Mouse (Mus musculus) layer of hippocampus, postnatal 25 days (tissue): ENCODE results near the gene Tgds. TPM values are rescaled to one million over a fixed set of nuclear protein-coding genes. Genes with fewer than 3 reads are reported as not detected.
"Not testable (repeated sequence)": the region's sequence is repeated elsewhere in the genome, so short reads cannot be mapped to it uniquely, and the experiment has no call there.

Source experiments
- DNase-seq, 2 experiments: peaks; one replicate each; pipeline ENCODE4 v3.0.0; 2022; ENCODE audit warnings: mixed read lengths in 2 of 2, low spot score in 1 of 2; ENCODE audit errors: extremely low spot score in 1 of 2
- total RNA-seq, 2 experiments: library from RNA; stranded (reverse); gene quantifications; 2 replicates each; pipeline ENCODE4 v1.2.3; 2021

Tgds gene
- total RNA-seq, 2 experiments from 2014 or later = 8.3 to 8.4 TPM

DNA sequence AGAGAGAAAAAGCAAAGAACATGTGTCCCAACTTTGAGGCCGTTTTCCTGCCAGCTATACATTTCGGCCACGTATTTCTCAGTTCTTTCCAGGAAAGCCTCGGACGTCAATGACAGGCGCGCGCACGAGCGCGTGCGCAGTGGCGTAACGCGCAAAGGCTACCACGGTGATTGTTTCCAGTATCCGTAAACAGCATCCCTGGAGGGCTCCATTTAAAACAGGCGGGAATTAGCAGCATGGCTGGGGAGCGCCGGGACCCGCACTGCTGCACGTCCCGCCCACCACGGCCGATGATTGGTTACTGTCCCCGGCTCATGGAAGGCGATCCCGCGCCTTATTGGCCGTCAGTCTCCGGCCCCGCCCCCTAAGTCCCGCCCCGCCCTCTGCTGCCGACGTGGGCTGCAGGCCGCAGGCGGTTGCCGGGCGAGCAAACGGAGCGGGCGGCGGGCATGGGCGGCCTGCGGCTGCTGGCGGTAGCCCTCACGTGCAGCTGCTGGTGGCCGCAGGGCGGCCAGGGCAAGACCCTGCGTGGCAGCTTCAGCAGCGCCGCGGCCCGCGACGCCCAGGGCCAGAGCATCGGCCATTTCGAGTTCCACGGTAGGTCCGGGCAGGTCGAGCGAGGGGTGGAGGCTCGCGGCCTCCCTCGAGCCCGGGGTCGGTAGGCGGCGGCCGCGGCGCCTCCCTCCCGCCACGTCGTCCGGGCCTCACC lies 4.3 kb upstream of the Tgds start, which contains the start of gene Gpr180:
Gene Gpr180 (plus strand): TSS at position 415 of the 709 bp plus-strand sequence.
- peak; percentile 83 to 98 for DNase-seq

DNA sequence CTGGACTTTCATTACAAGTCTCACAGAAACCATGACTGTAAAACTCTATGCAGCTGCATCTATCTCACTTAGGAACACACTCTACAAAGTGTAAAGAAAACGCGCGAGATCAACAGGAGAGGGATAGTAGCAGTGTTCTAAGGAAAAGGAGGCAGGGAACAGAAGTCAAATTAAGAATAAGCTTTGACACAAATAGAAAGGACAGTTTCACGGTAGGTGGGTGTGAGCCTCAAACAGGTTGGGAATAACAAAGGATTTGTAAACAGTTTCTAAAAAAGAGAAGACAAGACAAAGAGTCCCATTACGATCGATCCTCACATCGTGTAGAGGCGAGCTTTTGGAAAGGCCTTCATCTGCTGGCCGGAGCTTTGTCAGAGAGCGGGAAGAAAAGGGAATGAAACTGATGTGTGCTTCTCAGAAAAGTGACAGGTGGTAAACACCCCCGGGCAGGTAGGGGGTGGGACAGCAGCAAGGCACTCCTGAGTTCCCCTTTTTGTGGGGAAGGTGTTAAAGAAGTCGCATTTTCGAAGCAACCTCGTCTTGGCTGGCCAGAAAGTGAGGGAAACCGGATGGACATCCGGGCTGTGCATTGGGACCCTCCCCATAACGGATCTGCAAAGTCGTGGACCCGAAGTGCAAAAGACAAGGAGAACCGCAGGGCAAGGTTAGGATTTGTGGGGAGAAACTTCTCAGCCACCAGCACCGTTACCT lies 469 bp downstream of the Tgds start:
- no peak for DNase-seq

DNA sequence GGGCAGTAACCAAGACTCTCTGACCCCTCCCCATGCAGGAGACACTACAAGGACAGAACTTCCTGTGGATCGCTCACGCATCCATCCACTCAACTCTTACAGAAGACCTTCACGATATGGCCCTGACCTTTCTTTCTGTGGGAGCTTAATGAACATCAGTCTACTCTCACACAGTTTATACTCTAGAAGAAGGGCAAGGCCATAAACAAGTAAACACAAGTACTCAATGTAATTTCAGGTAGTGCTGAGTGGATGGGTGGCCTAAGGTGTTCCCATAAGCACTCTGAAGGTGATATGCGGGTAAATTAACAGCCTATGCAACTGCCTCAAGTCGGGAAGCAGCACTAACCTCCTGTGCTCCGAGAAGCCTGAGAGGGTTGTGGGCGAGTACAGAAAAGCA lies 1.1 kb downstream of the Tgds start:
- DNase-seq = no peak

DNA sequence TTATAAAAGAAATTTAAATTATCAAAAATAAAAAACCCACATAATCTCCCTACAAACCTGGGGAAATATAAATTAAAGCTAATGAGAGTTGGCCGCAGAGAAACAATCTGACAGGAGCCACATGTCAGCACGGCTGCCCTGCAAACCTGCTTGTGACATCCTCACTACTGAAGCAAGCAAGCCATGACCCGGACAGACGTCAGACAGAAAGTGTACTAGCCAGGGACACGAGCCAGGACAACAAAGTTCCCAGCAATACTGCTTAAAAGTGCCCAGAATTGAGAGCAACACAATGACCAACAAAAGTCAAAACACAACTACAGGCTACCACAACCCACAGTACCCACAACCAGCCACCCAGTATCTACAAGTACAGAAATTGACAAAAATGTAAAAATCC lies 6.3 kb downstream of the Tgds start:
- DNase-seq = no peak

DNA sequence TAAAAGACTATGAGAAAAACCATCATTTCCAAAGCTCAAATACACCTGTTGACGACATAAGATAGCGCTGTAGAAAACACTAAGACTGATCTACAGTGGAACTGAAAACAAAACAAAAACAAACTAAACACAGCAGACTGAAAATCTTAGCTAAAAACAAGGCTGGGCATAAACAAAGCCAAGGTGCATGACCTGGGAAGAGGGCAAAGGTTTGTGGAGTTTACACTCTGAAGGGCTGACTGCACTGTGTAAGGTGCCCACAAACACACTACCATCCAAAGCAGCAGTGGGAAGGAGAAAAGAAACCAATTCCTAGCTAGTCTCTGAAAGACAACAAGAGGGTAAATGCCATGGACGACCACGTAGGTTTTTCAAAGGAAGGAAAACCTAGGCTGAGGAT lies 7.8 kb downstream of the Tgds start:
- no peak for DNase-seq

DNA sequence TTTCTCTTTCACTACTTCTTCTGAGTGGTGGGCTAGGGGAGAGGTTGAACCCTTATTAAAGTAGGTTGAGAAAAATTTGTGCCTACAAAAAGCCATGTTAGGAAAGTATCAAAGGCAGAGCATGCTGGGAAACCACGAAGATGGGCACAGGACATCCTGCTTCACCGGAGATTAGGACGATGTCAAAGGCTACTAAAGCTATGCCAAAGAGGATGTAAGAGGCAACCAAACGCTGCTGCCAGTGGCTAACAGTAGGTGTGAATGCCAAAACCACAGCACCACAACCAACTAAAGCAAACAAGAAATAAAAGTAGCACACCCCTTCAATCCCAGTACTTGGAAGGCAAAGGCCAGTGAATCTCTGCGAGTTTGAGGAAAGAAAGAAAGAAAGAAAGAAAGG lies 8.4 kb downstream of the Tgds start:
- no peak for DNase-seq

DNA sequence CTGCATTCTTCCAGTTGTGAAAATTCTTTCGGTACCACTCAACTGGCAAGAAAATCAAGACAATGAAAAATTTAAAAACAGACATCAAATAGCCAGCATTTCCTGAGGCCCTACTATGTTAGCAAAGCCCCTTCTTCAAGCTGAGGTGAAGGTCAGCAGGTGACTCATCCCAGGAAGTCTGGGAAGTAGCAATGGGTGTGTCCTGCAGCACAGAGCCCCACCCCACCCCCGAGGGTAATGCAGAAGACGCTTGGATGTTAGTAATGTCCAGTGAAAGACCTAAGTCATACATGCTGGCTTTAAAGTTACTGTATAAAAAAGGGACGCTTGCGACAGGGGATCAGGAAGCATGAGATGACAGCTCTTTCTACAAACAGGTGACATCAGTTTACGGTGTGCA lies 19.4 kb downstream of the Tgds start:
- no peak for DNase-seq

DNA sequence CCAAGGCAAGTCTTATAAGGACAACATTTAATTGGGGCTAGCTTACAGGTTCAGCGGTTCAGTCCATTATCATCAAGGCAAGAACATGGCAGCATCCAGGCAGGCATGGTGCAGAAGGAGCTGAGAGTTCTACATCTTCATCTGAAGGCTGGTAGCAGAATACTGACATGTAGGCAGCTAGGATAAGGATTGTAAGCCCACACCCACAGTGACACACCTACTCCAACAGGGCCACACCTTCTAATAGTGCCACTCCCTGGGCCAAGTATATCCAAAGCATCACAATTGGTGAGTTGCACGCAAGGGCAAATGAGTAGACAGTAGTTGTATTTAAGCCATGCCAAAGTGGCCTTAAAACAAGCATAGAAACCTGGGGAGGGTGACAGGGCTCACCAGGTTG lies 25.1 kb downstream of the Tgds start:
- not testable (repeated sequence) for DNase-seq

DNA sequence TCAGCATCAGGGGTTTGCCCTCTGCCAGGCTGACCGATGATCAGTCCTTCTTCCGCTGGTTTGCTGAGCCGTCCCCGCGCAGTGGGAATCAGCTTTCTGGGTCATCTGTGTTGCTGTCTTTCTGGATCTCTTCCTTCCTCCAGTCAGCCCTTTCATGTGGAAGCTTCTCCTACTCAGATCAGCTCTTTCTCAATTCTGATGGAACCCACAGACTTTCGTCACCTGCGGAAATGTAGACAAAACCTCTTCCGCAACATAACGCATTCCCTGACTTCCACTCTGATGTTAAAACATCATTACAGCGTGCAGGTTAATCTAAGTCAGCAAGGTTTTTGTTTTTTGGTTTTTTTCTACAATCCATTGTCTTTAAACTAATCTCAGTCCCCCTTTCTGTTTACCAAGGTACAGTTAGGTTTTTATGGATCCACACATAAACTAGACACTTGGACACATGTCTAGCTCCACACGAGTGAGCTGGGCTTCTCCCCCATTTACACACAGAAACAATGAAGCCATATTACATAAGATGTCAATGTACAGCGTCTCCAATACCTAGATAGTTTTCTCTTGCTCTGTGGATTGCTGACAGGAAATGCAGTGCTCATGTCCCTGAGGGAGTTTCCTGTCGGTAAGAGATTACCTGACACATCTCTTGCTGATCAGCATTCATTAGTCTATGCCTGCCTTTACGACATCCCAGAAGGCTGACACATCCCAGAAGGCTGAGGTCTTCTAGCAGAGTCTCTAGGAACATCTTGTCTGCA lies 31.1 kb downstream of the Tgds start:
- no peak for DNase-seq

DNA sequence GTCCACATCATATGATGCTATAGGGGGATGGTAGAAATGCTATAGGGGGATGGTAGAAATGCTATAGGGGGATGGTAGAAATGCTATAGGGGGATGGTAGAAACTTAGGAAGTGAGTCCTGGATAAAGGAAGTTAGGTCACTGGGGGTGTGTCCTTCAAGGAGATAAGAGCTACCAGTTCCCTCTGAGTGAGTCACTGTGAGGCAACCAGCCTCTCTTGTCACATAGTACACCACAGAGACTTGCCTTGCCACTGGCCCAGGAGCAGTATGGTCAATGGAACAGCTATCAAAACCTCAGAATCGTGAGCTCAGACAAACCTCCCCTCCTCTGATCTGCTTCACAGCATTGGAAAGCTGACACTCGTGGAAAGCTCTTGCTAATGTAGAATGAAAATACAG lies 34.3 kb downstream of the Tgds start:
- DNase-seq = no peak

DNA sequence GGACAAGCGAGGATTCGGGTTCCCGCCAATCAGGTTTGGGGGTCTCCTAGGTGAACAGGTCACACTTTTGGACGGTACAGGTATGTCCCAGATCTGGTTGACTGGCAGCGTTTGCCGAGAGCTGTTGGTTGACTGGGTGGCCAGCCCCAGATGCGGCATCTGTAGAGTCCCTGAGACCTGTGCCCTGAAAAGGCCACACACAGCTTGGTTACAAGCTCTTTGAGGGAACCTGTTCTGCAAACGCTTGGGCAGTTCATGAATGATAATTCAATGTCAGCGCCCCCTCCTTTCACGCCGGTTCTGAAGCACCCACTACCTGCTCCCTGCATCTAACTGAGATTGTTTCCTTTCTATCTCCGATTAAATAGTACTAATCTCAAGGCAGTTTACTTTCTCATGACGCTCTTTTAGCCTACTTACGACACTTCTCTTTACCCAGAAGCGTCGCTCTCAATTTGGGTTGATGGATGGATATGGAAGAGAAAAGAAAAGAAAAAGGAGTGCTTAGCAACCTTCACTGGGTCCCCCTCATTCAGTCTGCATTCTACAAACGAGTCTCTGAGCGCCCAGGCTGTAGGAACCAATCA lies 42.7 kb downstream of the Tgds start:
- no peak for DNase-seq

DNA sequence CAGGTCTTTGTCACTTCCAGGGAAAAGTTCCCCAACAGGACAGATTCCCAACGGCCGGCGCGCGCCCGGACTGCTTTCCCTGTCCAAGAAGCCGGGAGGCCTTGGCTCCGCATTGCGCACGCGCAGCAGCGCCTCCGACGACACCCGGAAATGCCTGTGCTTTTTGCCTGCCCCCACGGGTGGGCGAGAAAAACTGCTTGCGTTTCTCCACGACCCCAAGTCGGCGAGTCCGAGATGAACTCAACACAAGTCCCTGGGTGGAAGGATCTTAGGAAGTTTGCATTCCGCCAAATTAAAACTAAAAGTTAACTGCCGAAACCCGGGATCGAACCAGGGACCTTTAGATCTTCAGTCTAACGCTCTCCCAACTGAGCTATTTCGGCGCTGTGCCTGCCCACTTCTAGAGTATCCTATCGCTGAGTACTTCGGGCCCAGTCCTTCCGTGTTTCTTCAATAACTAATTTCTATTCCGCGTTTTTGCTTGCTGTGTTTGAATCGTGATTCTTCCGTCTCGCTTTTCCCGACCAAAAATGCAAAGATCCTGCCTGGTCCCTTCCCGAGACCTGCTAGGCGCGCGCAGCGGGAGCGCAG lies 43.2 kb downstream of the Tgds start:
- peak; percentile 87 to 90 for DNase-seq

DNA sequence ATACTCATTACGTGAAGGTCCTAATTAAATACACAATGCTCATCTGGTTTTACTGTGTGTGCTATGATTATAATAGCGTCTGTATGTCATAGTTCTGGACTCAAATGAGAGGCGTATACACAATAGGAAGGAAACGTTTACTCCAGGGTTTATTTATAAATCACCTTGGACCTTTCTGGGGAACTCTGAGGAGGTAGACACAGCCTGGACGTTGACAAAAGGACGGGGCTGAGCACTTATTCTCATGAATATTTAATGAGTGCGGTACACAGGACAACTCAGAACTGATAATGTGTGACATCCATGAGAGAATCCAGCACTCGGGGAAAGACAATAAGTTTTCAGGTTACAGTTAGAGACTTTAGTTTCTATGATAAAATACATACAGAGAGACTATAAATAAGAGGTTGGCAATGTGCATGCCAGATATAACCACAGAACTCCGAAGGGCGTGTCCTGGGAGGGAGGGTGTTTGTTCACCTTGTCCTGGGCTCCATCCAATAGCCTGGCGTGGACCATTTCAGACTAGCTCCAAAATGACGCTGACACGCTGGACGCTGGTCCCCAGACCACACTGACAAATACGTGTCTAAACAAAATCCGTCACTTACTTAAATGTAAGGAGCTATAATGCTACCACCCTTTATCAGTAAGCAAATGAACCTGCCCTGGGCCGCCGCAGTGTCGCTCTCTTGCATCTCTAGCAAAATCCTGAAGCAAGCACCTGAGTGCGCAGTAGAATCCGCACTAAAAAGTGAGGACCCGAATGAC lies 43.9 kb downstream of the Tgds start:
- DNase-seq = no peak

DNA sequence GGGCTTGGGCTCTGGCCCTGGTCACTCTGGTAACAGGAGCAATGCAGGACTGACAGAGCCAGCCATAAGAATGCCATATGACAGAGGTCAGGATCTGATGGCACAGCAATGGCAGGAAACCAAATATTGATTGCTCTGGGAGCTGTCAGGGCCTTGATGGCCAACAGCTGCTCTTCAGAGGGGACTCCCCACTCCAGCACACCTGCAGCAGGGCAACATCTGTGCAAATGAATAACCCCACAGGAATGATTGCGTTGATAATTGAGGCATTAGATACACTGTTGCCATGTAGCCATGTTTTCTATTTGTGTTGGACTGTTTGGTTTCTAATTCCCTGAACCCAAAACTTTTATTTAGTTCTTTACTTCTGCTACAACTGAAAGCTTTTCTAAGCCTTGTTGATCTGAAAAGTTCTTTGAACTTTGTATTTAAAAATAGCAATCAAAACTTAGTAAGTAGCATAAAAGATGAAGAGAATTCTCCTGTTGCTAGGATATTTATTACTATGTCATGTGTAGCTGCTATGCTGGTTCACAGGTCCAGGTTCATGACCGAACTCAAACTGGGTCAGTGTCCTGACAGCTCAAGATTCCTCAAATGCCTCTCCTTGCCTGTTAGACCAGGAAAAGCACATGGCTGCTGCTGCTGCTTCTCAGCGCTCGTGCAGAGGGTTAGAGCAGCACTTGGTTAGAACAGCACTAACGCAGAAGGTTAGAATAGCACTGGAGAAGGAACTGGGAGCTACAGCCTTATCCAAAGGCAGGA lies 46.1 kb downstream of the Tgds start:
- DNase-seq = no peak

DNA sequence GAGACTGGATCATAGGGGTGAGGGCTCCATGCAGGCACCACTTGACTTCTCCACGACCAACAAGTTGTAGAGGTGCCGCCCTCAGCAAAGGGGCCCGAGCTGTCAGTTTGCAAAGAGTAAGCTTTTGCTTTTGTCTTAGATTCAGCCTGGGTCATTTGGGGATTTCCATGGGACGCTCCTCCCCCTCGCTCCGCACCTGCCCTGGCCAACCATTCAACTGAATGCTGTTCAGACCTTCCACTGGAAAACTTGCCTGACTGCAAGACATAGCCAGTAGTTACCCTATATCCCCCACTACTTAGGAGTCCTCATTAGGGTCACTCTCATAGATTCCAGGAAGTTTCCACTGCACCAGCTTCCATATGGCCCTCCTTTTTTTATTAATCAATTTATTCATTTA lies 48.7 kb downstream of the Tgds start:
- no peak for DNase-seq

DNA sequence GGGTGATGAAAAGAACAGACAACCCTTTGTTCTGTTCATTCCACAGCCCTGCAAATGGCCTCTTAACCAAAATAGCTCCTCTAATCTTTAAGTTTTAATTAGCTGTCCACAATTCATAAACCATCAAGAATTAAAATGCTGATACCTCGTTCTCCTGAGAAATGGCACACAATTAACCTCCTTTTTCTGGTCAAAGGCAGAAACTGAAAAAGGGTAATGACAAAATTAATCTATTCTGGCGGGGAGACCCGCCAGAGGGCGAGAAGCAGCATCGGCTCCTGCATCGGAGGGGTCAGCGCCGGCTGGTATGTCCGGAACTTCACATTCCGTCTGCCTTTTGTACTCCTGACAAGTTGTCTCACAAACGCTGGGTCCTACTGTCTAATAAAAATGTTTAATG lies 51.9 kb downstream of the Tgds start:
- no peak for DNase-seq

DNA sequence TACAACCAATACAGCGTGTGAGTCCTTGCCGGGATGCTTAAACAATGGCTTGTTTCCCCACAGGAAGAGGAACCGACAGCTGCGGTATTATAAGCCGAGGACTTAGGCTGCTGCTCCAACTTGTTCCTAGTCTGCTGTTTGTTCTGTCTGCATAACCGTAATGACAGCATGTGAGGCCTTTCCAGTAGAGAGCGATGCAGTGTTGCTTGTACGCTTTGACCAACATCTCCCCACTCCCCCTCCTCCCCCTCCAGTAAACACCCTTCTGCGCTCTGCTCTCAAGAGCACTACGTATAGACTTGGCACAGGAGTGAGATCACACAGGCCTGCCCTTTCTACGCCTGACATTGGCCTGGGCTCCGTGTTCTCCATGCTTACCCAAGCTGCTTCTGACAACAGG lies 62.5 kb downstream of the Tgds start:
- DNase-seq = no peak

DNA sequence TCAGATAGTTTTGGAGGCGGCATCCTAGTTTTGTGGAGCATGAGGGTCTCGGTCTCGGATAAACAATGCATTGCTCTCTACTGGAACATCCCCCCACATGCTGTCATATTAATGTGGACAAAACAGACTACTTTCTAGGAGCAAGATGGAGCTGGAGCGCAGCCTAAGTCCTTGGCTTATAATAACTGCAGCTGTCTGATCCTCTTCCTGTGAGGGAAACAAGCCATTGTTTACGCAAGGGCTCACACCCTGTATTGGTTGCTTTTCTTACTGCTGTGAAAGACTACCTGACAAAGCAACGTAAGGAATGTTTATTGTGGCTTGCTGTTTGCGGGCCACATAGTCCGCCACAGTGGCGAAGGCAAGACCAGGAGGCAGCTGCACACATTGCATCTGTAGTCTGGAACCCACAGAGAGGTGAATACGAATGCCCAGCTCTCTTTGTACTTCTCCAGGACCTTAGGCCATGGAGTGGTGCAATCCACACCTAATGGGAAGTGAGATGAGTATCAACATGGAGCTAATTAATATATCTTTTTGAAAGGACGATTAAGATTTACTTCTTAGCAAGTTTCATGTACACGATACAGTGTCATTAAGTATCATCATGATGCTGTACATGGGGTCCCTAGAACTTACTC lies 63.0 kb downstream of the Tgds start:
- no peak for DNase-seq
